Mouse (Mus musculus) midbrain, embryonic 16.5 days (tissue): Measurements from ENCODE around the gene Spata5. TPM values are rescaled to one million over a fixed set of nuclear protein-coding genes. Genes with fewer than 3 reads are reported as not detected.

Experiments
- ATAC-seq: fragments of 200-750 bp; cut with Nextera tagmentation; 2 replicates; pipeline ENCODE4 v1.8.0; 2017; ENCODE audit warnings: moderate TSS enrichment
- H3K27ac ChIP-seq: fragments of 300-500 bp; sonication (generic); 2 replicates; pipeline ENCODE4 v1.5.1; 2014; ENCODE audit warnings: mild to moderate bottlenecking, low read length, mixed read lengths
- H3K27me3 ChIP-seq: fragments of 300-500 bp; sonication (generic); 2 replicates; pipeline ENCODE4 v1.6.1; 2014; ENCODE audit warnings: low read depth, low read length, mixed read lengths; ENCODE audit not compliant: control insufficient read depth, insufficient read depth
- H3K36me3 ChIP-seq: fragments of 300-500 bp; sonication (generic); 2 replicates; pipeline ENCODE4 v1.6.1; 2014; ENCODE audit warnings: mild to moderate bottlenecking, low read length, moderate library complexity, mixed read lengths; ENCODE audit not compliant: control insufficient read depth, insufficient read depth
- H3K4me1 ChIP-seq: fragments of 300-500 bp; sonication (generic); 2 replicates; pipeline ENCODE4 v1.6.1; 2014; ENCODE audit warnings: mild to moderate bottlenecking, low read length, mixed read lengths; ENCODE audit not compliant: control insufficient read depth, insufficient read depth
- H3K4me2 ChIP-seq: fragments of 300-500 bp; sonication (generic); 2 replicates; pipeline ENCODE4 v1.6.1; 2014; ENCODE audit warnings: mild to moderate bottlenecking, low read length, mixed read lengths
- H3K4me3 ChIP-seq: fragments of 300-500 bp; sonication (generic); 2 replicates; pipeline ENCODE4 v1.5.1; 2014; ENCODE audit warnings: low read depth, mild to moderate bottlenecking, low read length, moderate library complexity, mixed read lengths
- H3K9ac ChIP-seq: fragments of 300-500 bp; sonication (generic); 2 replicates; pipeline ENCODE4 v1.6.1; 2014; ENCODE audit warnings: low read depth, low read length, mixed read lengths
- H3K9me3 ChIP-seq: fragments of 300-500 bp; sonication (generic); replicated peaks from 2 replicates; pipeline ENCODE4 v1.6.1; 2014; ENCODE audit warnings: mild to moderate bottlenecking, low read length, mixed read lengths; ENCODE audit not compliant: control insufficient read depth, poor library complexity, severe bottlenecking
- WGBS: fragments of 180-500 bp; shearing (Covaris S2); extraction: QIAGEN DNeasy Blood & Tissue Kit; methylation state at CpG from one replicate; pipeline ENCODE4 v1.1.7; 2014; 5-methylcytosine and 5-hydroxymethylcytosine counted together
- polyA plus RNA-seq: library from polyadenylated mRNA; unstranded; fragments of >200 nt; fragmentation: Nextera tagmentation; extraction: Ambion mirVana; gene quantifications from 2 replicates; pipeline ENCODE4 v1.2.1, GENCODE M21; 2015

Gene Spata5
- 30.3 and 33.9 TPM in 2 replicates for polyA plus RNA-seq

- WGBS, result 1% methylated on average over 46 of the region's 50 CpGs
- peak; percentile 97 for ATAC-seq
- Histone ChIP-seq H3K27me3 (no peaks in the 10 kb centered on the region), H3K9ac (peak within 1 kb of the TSS; percentile 82), H3K27ac (peak within 1 kb of the TSS; percentile 93), H3K4me2 (peak within 1 kb of the TSS; percentile 95), H3K36me3 (no peaks in the 10 kb centered on the region), H3K4me1 (peaks cover 24% of the 10 kb centered on the region), H3K9me3 (no peaks in the 10 kb centered on the region), H3K4me3 (peak within 1 kb of the TSS; percentile 95)
These were observed at the start of gene Spata5 for GRCm38 (mm10) chr3:37419458-37419991. Gene Spata5 (plus strand): TSS chr3:37419896.

- no peak overlapping the region for H3K4me2 ChIP-seq
- 81% methylated on average over 4 of the region's 4 CpGs for WGBS
- no peak overlapping the region for H3K27ac ChIP-seq
- ATAC-seq, result no peak
- H3K27me3 ChIP-seq, result no peaks in the 10 kb centered on the region
- H3K9ac ChIP-seq, result no peak overlapping the region
- no peak overlapping the region for H3K4me3 ChIP-seq
- no peaks in the 10 kb centered on the region for H3K4me1 ChIP-seq
- no peaks in the 10 kb centered on the region for H3K36me3 ChIP-seq
- H3K9me3 ChIP-seq, result no peaks in the 10 kb centered on the region
These were observed 49.3 kb upstream of the Spata5 start for GRCm38 (mm10) chr3:37370407-37370806.

GRCm38 (mm10) chr3:37373712-37374111 is 46.0 kb upstream of the Spata5 start:
- Histone ChIP-seq H3K9me3 (no peaks in the 10 kb centered on the region), H3K27me3 (no peaks in the 10 kb centered on the region), H3K27ac (no peak overlapping the region), H3K4me3 (no peak overlapping the region), H3K36me3 (no peaks in the 10 kb centered on the region), H3K4me1 (no peaks in the 10 kb centered on the region), H3K9ac (no peak overlapping the region), H3K4me2 (no peak overlapping the region)
- ATAC-seq, result no peak
- WGBS, result 93% methylated on average over 11 of the region's 11 CpGs

GRCm38 (mm10) chr3:37377926-37378325 is 41.8 kb upstream of the Spata5 start:
- no peak for ATAC-seq
- 77% methylated on average over 6 of the region's 6 CpGs for WGBS
- Histone ChIP-seq H3K27me3 (no peaks in the 10 kb centered on the region), H3K36me3 (no peaks in the 10 kb centered on the region), H3K4me2 (no peak overlapping the region), H3K9ac (no peak overlapping the region), H3K4me1 (no peaks in the 10 kb centered on the region), H3K4me3 (no peak overlapping the region), H3K9me3 (no peaks in the 10 kb centered on the region), H3K27ac (no peak overlapping the region)

- ATAC-seq, result no peak
These were observed 41.3 kb upstream of the Spata5 start for GRCm38 (mm10) chr3:37378412-37378811.

GRCm38 (mm10) chr3:37379201-37379600 is 40.5 kb upstream of the Spata5 start:
- Histone ChIP-seq H3K9me3 (no peaks in the 10 kb centered on the region), H3K4me1 (no peaks in the 10 kb centered on the region), H3K4me2 (no peak overlapping the region), H3K9ac (no peak overlapping the region), H3K4me3 (no peak overlapping the region), H3K27me3 (no peaks in the 10 kb centered on the region), H3K36me3 (no peaks in the 10 kb centered on the region), H3K27ac (no peak overlapping the region)
- ATAC-seq, result no peak
- 82% methylated on average over 14 of the region's 14 CpGs for WGBS

More at GRCm38 (mm10) chr3:37378412-37378811, 41.3 kb upstream of the Spata5 start:
- Histone ChIP-seq H3K4me1 (no peaks in the 10 kb centered on the region), H3K9me3 (no peaks in the 10 kb centered on the region), H3K4me3 (no peak overlapping the region), H3K27ac (no peak overlapping the region), H3K9ac (no peak overlapping the region), H3K27me3 (no peaks in the 10 kb centered on the region), H3K36me3 (no peaks in the 10 kb centered on the region), H3K4me2 (no peak overlapping the region)
- 67% methylated on average over 6 of the region's 6 CpGs for WGBS

GRCm38 (mm10) chr3:37379930-37380881 is 39.5 kb upstream of the Spata5 start:
- Histone ChIP-seq H3K4me1 (no peaks in the 10 kb centered on the region), H3K9me3 (no peaks in the 10 kb centered on the region), H3K9ac (no peak overlapping the region), H3K27ac (no peak overlapping the region), H3K4me3 (no peak overlapping the region), H3K36me3 (no peaks in the 10 kb centered on the region), H3K27me3 (no peaks in the 10 kb centered on the region), H3K4me2 (no peak overlapping the region)
- ATAC-seq, result peak; percentile 53
- WGBS, result 58% methylated on average over 18 of the region's 18 CpGs

GRCm38 (mm10) chr3:37381457-37381856 is 38.2 kb upstream of the Spata5 start:
- no peaks in the 10 kb centered on the region for H3K9me3 ChIP-seq
- no peak overlapping the region for H3K27ac ChIP-seq
- no peak overlapping the region for H3K4me2 ChIP-seq
- ATAC-seq, result no peak
- 77% methylated on average over 6 of the region's 6 CpGs for WGBS
- no peaks in the 10 kb centered on the region for H3K36me3 ChIP-seq
- H3K4me1 ChIP-seq, result no peaks in the 10 kb centered on the region
- no peak overlapping the region for H3K4me3 ChIP-seq
- no peaks in the 10 kb centered on the region for H3K27me3 ChIP-seq
- no peak overlapping the region for H3K9ac ChIP-seq
